Mouse (Mus musculus): ENCODE data around the gene Ss18l1. TPM values are rescaled to one million over a fixed set of nuclear protein-coding genes. Genes with fewer than 3 reads are reported as not detected.
A peak's percentile ranks its signal among the peaks of the same experiment; 100 is the strongest.

The Ss18l1 gene
- polyA plus RNA-seq, 1 experiment: 6.7 TPM

GRCm38 (mm10) chr2:180050986-180051385, 8.7 kb downstream of the Ss18l1 start:
- DNase-seq: peak; percentile 86
- Histone ChIP-seq H3K27me3 (replicated peaks; ENCODE audit: control insufficient read depth, insufficient read depth, low read length) (no peaks in the 10 kb centered on the region), H3K36me3 (ENCODE audit: control insufficient read depth, insufficient read depth, low read length) (no peaks in the 10 kb centered on the region), H3K4me3 (ENCODE audit: insufficient read depth, low read depth, low read length) (no peak overlapping the region), H3K4me1 (ENCODE audit: control insufficient read depth, insufficient read depth, low read length) (no peaks in the 10 kb centered on the region), H3K27ac (ENCODE audit: insufficient read depth, low read depth, low read length) (no peak overlapping the region)
- TF ChIP-seq POLR2A (IDR thresholded peaks at IDR 0.05; ENCODE audit: low read depth, low read length) (no peak), CTCF (conservative IDR thresholded peaks at IDR 0.05; ENCODE audit: insufficient read depth, insufficient read length, low read depth, low read length) (peak; percentile 84)
- WGBS: 20% methylated on average over 5 of the region's 5 CpGs

DNA sequence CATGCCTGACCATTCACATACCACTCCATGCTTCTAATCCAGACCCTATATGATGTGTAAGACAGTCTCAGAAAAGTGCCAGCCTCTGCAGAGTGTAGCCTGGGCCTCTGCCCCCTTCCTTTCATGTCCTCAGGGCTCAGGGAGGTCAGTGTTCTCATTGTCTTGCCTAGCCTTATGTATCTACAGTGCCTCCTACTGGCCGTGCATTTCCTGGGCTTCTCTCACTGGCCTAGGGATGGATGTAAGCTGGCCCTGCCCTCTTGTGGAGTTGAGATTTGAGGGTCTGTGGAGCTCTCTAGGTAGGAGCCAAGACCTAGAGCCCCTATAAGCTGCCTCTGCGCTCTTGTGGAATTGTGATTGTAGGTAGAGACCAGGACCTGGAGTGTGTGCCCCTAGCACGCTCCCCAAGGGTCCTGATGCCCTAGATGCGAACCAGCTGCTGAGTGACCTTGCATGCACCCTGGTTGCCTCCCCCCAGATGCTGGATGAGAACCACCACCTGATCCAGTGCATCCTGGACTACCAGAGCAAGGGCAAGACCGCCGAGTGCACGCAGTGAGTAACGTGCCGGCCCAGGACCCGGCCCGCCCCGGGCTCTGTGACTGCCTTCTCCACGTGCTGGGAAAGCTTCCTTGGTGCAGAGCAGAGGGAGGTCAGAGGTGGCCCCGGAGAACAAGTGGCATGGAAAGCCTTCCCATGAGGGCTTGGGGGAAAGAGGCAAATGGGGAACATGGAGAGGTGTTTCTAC, 9.9 kb downstream of the Ss18l1 start:
- Histone ChIP-seq H3K4me1 (ENCODE audit: control insufficient read depth, insufficient read depth, low read length) (no peaks in the 10 kb centered on the region), H3K4me3 (ENCODE audit: insufficient read depth, low read depth, low read length) (no peak overlapping the region), H3K27me3 (replicated peaks; ENCODE audit: control insufficient read depth, insufficient read depth, low read length) (no peaks in the 10 kb centered on the region), H3K36me3 (ENCODE audit: control insufficient read depth, insufficient read depth, low read length) (0 out of 2 replicates have a peak, but pooled peaks cover 2% of the 10 kb centered on the region), H3K27ac (ENCODE audit: insufficient read depth, low read depth, low read length) (no peak overlapping the region)
- WGBS: 86% methylated on average over 14 of the region's 14 CpGs
- no peak for TF ChIP-seq POLR2A (IDR thresholded peaks at IDR 0.05; ENCODE audit: low read depth, low read length)
- peak; percentile 50 for TF ChIP-seq CTCF (conservative IDR thresholded peaks at IDR 0.05; ENCODE audit: insufficient read depth, insufficient read length, low read depth, low read length)
- DNase-seq: no peak

- TF ChIP-seq POLR2A (IDR thresholded peaks at IDR 0.05; ENCODE audit: low read depth, low read length): no peak
- no peak for TF ChIP-seq CTCF (conservative IDR thresholded peaks at IDR 0.05; ENCODE audit: insufficient read depth, insufficient read length, low read depth, low read length)
- Histone ChIP-seq H3K27me3 (replicated peaks; ENCODE audit: control insufficient read depth, insufficient read depth, low read length) (no peaks in the 10 kb centered on the region), H3K4me3 (ENCODE audit: insufficient read depth, low read depth, low read length) (no peak overlapping the region), H3K4me1 (ENCODE audit: control insufficient read depth, insufficient read depth, low read length) (no peaks in the 10 kb centered on the region), H3K36me3 (ENCODE audit: control insufficient read depth, insufficient read depth, low read length) (0 out of 2 replicates have a peak, but pooled peaks cover 2% of the 10 kb centered on the region), H3K27ac (ENCODE audit: insufficient read depth, low read depth, low read length) (no peak overlapping the region)
- 68% methylated on average over 9 of the region's 9 CpGs for WGBS
- peak; percentile 78 for DNase-seq
Observed at GRCm38 (mm10) chr2:180053001-180053400, 10.7 kb downstream of the Ss18l1 start.

DNA sequence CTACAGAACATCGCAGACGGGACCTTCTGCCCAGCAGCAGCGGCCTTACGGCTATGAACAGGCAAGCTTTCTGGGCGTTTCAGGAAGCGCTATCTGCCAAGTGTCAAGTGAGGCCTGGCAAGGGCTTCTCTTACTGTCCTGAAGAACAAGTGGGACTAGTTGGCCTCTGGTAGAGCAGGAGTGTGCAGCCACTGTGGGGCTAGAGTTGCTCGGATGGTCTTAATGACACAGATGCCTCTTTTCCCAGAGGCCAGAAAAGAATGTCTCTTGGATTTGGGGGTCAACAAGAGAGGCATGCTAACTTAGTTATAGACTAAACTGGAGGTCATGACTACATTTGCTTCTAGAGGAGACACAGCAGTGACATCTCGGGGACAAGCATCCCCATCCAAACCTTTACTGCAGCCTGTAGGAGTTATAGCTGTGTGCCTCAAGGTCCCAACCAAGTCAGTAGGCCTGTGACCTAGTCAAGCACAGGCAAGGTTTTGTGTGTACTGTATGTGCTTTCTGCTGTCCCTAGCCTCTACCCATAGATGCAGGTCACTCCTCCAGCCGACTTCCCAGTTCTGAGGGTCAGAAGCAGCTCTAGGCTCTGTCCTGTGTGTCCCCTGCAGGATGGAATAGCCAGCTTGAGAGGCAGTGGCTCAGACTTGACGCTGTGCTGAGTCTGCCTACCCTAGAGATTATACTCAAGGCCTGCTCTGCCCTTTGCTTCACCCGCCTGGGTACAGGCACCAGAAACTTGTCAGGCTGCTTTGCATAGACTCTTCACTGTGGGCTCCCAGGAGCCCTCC, 21.2 kb downstream of the Ss18l1 start:
- Histone ChIP-seq H3K36me3 (ENCODE audit: control insufficient read depth, insufficient read depth, low read length) (no peaks in the 10 kb centered on the region), H3K4me1 (ENCODE audit: control insufficient read depth, insufficient read depth, low read length) (no peaks in the 10 kb centered on the region), H3K27ac (ENCODE audit: insufficient read depth, low read depth, low read length) (no peak overlapping the region), H3K27me3 (replicated peaks; ENCODE audit: control insufficient read depth, insufficient read depth, low read length) (no peaks in the 10 kb centered on the region), H3K4me3 (ENCODE audit: insufficient read depth, low read depth, low read length) (no peak overlapping the region)
- no peak for DNase-seq
- TF ChIP-seq CTCF (conservative IDR thresholded peaks at IDR 0.05; ENCODE audit: insufficient read depth, insufficient read length, low read depth, low read length) (no peak), POLR2A (IDR thresholded peaks at IDR 0.05; ENCODE audit: low read depth, low read length) (no peak)
- WGBS: 93% methylated on average over 11 of the region's 11 CpGs

- no peaks in the 10 kb centered on the region for H3K36me3 ChIP-seq (ENCODE audit: control insufficient read depth, insufficient read depth, low read length)
- 27% methylated on average over 20 of the region's 20 CpGs for WGBS
- peak overlapping the region; percentile 87 for H3K4me3 ChIP-seq (ENCODE audit: insufficient read depth, low read depth, low read length)
- H3K27me3 ChIP-seq (replicated peaks; ENCODE audit: control insufficient read depth, insufficient read depth, low read length): no peaks in the 10 kb centered on the region
- H3K27ac ChIP-seq (ENCODE audit: insufficient read depth, low read depth, low read length): peak overlapping the region; percentile 62
- no peak for DNase-seq
- H3K4me1 ChIP-seq (ENCODE audit: control insufficient read depth, insufficient read depth, low read length): peaks cover 7% of the 10 kb centered on the region
- TF ChIP-seq CTCF (conservative IDR thresholded peaks at IDR 0.05; ENCODE audit: insufficient read depth, insufficient read length, low read depth, low read length) (no peak), POLR2A (IDR thresholded peaks at IDR 0.05; ENCODE audit: low read depth, low read length) (no peak)
Observed at GRCm38 (mm10) chr2:180069770-180070480, 27.6 kb downstream of the Ss18l1 start.

DNA sequence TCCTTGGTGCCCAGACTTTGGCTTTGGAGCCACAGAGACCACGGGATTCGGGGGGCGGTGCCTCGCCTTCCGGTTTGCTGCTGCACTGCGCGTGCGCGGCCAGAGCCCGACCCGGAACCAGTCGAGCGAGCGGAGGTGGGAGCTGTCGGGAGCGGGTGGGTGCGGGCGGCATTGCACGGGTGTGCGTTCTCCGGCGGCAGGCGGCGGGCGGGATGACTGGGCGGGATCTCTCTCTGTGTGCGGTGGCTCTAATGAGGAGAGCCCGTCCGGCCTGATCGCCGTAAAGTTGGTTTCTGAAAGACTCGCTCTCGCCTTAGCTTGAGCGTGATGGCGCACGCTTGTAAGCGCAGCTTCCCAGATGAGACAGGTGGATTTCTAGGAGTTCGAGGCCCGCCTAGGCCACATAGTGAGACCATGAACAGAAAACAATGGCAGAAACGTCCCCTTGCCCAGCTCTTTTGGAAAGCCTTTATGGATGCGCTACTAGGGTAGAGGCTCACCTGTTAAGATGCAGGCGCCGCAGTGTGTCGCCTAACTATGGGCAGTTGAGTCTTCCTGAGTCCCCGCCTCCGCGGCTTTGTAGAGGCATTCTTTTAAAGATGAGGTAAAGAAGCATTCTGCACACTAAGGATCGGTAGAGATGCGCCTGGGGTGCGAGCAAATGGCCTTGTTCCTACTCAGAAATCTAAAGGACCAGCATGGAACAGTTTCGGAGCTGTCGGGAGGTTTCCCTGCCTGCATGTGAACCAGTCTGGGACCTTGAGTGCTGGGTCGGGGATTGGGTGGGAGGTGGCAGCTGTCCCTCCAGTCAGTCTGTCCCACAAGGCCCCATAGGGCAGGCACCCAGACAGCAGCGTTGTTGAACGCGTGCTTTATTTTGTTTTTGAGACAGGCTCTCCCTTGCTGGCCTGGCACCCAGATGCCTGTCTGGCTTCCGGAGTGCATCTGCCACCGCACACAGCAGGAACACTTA, 28.5 kb downstream of the Ss18l1 start, which contains the start of gene Mtg2:
Gene Mtg2 (plus strand): TSS at position 108 of the 973 bp plus-strand sequence.
- H3K27me3 ChIP-seq (replicated peaks; ENCODE audit: control insufficient read depth, insufficient read depth, low read length): no peaks in the 10 kb centered on the region
- 3% methylated on average over 57 of the region's 58 CpGs for WGBS
- H3K27ac ChIP-seq (ENCODE audit: insufficient read depth, low read depth, low read length): peak within 1 kb of the TSS; percentile 62
- peak; percentile 97 for DNase-seq
- peak within 1 kb of the TSS; percentile 87 for H3K4me3 ChIP-seq (ENCODE audit: insufficient read depth, low read depth, low read length)
- no peaks in the 10 kb centered on the region for H3K36me3 ChIP-seq (ENCODE audit: control insufficient read depth, insufficient read depth, low read length)
- peaks cover 7% of the 10 kb centered on the region for H3K4me1 ChIP-seq (ENCODE audit: control insufficient read depth, insufficient read depth, low read length)
- peak; percentile 47 for TF ChIP-seq POLR2A (IDR thresholded peaks at IDR 0.05; ENCODE audit: low read depth, low read length)
- TF ChIP-seq CTCF (conservative IDR thresholded peaks at IDR 0.05; ENCODE audit: insufficient read depth, insufficient read length, low read depth, low read length): no peak

All from kidney, adult 2 months (tissue).